Mouse (Mus musculus) kidney, adult 8-10 months (tissue): ENCODE results near the gene Ubb.

Experiments
- DNase-seq, 2 experiments: peaks; one replicate each; pipeline ENCODE4 v3.0.0; 2022

The Ubb gene

GRCm38 (mm10) chr11:62553186-62553585, 2.2 kb downstream of the Ubb start:
- DNase-seq, result no peak

GRCm38 (mm10) chr11:62553633-62554032, 2.7 kb downstream of the Ubb start:
- no peak for DNase-seq

DNA sequence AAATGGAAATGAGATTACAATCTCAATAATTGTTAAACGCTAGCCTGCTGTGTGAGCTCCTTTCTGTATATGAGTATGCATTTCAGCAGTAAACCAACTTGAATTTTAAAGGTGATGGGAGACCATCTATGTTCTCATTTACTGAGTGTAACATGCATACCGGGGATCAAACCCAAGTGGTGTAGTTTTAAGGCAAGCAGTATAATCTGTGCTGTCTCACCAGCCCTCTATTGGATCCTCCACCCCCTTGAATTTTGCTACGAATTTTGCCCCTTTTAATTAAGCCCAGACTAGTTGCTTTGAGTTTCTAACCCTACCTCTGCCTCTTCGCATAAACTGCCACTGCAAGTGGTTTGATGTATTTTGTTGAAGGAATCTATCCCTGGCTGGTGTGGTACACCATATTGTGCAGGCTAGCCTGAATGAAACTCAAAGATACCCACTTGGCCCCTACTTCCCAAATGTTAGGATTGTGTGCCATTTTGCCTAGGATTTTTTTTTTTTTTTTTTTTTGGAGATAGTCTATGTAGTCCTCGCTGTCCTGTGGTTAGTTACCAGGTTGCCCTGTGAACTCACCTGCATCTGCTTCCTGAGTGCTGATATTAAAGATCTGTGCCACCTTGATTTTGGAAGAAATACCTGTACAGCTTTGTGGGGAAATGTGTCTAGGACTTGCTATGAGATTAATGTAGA, 3.3 kb downstream of the Ubb start:
- DNase-seq, result no peak

- no peak for DNase-seq
Measured at GRCm38 (mm10) chr11:62554934-62555517, 4.1 kb downstream of the Ubb start.

DNA sequence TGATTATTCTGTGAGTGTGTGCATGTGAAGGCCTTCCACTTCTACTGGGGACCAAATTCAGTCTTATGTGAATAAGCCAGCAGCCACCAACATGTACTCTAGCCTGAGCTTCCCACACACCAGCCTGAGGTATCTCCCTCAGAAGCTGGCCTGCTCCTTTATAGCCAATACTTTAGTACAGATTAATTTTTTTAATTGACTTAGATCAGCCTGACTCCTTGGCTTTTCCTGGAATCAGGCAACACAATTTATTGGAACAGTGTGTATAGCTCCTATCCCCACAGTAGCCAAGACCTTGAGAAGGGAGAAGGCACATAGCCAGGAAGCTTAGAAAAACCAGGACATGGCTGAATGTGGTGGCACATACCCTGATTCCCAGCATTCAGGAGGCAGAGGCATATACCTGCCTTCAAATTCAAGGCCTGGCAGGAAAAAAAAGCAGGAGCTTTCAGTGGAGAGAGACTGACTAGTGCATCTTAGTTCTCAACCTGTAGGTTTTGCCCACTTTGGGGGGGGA, 5.0 kb downstream of the Ubb start:
- no peak for DNase-seq

DNA sequence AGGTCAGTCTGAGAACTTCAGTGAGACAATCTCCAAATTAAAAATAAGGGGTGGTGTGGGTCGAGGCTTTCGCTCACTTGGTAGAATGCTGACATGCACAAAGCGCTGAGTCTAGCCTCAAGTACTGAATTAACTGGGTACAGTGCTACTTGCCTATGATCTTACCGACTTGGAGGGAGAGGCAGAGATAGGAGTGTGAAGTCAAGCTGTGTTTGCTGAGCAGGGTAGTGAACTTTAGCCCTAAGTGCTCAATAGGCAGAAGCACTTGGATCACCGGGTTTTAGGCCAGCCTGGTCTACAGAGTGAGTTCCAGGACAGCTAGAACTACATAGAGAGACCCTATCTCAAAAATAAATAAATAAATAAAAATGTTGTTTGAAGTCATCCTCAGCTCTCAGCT, 6.2 kb downstream of the Ubb start:
- DNase-seq, result peak; percentile 59 to 75

DNA sequence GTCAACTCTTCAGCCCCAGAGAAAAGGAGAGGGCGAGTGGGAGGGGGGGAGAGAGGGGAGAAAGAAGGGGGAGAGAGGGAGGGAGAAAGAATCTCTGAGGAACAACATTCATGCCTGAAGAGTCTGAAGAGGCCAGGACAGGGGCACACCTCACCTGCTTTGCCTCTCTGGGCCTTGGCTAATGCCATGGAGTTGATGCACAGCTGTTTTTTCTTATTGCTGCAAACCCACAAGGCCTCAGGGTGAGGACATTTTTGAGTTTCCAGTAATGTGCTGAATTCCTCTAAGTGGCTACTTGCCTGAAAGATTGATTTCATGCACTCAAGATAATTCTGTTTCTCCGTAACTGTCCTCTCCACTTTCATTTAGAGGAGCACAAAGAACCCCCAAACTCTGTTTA, 7.2 kb downstream of the Ubb start:
- DNase-seq, result no peak

GRCm38 (mm10) chr11:62558961-62559646, 8.1 kb downstream of the Ubb start:
- peak; percentile 90 to 93 for DNase-seq

DNA sequence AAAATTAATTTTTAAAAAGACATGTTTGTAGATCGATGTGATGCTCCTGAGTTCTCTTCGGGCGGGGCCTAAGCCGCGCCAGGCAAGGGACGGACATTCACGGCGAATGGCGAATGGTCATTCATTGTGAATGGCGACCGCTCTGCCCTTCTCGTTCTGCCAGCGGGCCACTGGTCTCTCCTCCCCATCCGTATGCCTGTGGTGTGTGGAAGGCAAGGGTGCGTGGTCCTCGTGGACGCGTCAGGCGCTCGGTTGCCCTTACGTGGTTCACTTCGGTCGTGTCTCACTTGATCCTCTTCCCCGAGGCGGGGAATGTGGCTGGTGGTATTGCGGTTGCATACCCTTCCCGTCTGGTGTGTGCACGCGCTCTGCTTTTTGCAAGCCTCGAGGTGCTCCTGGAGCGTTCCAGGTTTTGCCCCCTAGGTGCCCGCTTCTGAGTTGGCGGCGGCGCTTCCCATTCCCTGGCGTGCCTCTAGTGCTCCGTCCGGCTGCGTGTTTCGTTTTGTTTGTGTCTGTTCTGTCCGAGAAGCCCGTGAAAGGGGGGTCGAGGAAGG, 9.6 kb downstream of the Ubb start:
- DNase-seq, result no peak

GRCm38 (mm10) chr11:62563590-62563989, 12.6 kb downstream of the Ubb start:
- no peak for DNase-seq

DNA sequence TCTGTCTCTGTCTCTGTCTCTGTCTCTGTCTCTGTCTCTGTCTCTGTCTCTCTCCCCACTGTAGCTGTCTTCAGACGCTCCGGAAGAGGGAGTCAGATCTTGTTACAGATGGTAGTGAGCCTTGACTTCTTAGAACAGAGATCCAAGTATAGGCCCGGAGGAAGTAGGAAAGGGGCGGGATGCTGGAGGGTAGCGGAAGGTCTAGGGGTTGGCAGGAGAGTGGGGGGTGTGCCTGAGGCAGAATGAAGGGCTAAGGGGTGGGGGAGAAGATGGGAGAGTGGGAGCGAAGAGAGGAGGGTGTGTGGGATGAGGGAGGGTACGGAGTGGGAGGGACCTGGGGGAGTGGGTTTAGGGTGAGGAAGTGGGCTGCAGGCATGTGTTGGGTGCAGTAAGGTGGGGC, 14.8 kb downstream of the Ubb start:
- no peak for DNase-seq

- DNase-seq, result no peak
Measured at GRCm38 (mm10) chr11:62566211-62566610, 15.2 kb downstream of the Ubb start.

DNA sequence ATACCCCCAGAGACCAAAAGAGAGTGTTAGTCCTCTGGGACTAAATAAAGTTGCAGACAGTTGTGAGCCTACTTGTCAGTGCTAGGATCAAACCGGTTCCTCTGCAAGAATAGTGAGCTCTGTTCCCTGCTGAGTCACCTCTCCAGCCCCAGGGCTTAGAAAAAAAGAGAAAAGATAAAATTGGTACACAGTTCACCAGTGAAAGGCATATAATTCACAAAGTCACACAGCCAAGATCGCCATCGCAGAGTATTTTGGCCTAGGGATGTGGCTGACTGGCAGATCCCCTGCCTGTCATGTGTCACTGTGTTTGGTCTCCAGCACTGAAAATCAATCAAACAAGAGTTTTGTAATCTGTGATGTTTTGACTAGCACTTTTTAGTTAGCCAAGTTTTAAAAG, 17.3 kb downstream of the Ubb start:
- no peak for DNase-seq

GRCm38 (mm10) chr11:62573959-62574702, 23.2 kb downstream of the Ubb start, which contains the start of gene Trpv2:
TSS of gene Trpv2 (plus strand) at chr11:62574486.
- DNase-seq, result no peak

GRCm38 (mm10) chr11:62574703-62575085, 23.7 kb downstream of the Ubb start:
- DNase-seq, result no peak

DNA sequence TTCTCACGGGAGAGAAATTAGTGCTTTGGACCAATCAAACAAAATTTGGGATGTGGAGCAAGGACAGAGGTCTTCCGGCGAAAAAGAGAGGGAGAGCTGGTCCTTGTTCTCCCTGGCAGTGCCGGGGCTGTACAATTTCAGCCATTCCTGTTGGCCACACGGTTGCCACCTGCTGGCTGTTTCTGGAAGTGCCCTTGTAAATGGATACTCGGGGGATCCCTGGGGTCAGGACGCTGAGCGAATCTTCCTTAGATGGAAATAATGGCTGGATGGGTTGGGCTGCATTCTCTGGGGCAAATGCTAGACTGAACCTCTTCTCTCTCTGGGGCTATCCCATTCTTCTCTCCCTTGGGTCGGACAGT, 24.3 kb downstream of the Ubb start:
- DNase-seq, result peak; percentile 67 to 89

DNA sequence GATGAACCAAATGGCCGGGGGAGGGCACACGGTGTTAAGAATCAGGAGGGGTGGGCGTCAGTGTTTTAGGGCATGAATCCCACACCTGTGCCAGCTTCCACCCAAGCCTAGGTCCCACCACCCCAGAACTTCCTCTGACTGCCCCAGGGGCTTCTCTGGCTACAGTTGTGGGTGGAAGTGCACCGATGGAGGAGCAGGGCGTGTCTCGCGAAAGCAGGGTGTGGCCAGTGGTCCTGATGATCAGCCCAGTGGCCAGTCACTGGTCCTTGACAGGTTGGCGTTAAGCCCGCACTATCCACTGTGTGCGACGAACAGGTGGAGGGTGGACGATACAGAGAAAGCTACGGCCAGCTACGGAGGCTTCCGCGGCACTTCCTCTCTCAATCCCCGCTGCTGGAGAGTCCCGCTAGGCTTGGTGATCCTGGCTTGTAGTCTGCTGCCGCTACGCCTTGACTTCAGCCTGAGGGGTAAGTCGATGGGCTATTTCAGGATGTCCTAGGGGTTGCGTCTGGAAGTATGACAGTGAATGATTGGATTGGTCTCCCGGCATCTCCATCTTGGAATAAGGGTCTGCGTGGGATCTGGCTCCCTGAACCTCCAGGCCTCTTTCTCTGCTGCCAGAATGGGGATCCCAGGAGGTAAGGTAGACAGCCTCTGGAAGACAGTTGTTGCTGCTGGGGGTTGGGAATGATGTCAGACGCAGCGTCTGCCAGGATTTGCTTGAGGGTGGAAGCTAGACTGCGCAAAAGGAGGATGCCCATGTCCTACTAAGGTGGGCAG, 24.9 kb downstream of the Ubb start:
- DNase-seq, result no peak

- no peak for DNase-seq
Measured at GRCm38 (mm10) chr11:62576530-62577152, 25.7 kb downstream of the Ubb start.

GRCm38 (mm10) chr11:62583031-62583430, 32.1 kb downstream of the Ubb start:
- DNase-seq, result peak in 1 of 2 experiments; percentile 46

DNA sequence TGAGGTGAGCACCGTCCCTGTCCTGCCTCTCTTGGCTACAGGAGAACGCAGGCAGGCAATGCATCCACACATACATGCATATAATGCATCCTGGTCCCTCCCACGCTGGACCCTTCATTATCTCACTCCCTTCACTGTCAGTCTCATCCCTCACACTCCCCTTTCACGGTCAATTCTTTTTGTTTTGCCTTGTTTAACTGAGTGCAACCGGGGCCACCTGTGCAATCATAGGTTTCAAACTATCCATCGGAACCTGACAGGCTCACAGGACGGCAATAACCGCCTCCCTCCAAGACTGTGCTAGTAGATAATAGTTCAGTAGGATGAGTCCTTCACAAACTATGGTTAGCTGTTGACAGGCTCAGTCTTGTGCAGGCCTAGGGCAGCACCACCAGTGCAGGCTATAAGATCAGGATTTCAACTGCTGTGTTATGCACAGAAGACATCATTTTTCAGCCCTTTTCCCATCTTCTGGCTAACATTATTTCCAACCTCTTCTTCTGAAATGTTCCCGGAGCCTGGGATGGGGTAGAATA, 33.8 kb downstream of the Ubb start:
- no peak for DNase-seq

GRCm38 (mm10) chr11:62587034-62587433, 36.1 kb downstream of the Ubb start:
- DNase-seq, result no peak
